Mouse (Mus musculus) layer of hippocampus, adult 11-12 months (tissue): ENCODE results near the gene Olfr1121.
"Not testable (repeated sequence)": the region's sequence is repeated elsewhere in the genome, so short reads cannot be mapped to it uniquely, and the experiment has no call there.

Experiments used
- DNase-seq: peaks from one replicate; pipeline ENCODE4 v3.0.0; 2022; ENCODE audit warnings: low spot score

Olfr1121 gene

DNA sequence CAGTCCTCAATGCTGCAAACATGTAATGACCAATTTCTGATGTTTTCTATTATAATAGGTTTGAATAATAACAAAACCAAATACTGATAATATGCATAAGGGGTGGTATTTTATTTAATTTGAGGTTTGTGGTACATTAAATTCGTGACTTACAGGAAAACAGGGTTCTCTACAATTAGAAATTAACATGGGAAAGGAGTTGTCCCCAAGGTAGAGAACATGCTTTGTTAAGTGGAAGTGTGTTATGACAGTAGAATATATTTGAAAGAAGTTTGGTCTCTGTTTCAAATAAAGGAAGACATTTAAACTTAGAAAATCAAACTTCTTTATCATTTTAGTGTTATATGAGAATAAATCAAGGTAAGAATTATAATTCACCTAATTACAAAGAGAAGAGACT is at the start of gene Olfr1121:
Gene Olfr1121 (plus strand): TSS at position 301 of the 400 bp plus-strand sequence.
- DNase-seq = no peak

- no peak for DNase-seq
Observed at GRCm38 (mm10) chr2:87354515-87354914, 15.2 kb upstream of the Olfr1121 start, which contains the start of gene Olfr1120. Gene Olfr1120, plus strand, starts transcription at chr2:87354815.

DNA sequence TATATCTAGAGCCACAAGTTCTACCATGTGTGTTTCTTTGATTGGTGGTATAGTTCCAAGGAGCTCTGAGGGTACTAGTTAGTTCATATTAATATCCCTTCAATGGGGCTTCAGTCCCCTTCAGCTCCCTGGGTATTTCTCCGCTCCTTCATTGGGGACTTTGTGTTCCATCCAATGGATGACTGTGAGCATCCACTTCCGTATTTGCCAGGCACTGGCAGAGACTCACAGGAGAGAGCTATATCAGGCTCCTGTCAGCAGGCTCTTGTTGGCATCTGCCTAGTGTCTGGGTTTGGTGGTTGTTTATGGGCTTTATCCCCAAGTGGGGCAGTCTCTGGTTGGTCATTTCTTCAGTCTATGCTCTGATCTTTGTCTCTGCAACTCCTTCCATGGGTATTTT is 9.6 kb upstream of the Olfr1121 start:
- not testable (repeated sequence) for DNase-seq

DNA sequence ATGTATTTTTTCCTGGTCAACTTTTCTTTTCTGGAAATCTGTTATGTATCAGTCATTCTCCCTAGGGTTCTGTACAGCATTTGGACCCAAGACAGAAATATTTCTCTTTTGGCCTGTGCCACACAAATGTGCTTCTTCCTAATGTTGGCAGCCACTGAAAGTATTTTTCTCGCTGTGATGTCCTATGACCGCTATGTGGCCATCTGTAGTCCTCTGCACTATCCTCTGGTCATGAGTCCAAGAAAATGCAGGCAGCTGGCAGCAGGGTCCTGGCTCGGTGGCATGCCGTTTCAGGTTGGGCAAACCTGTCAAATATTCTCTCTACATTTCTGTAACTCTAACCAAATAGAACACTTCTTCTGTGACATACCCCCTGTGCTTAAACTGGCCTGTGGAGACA is 2.0 kb downstream of the Olfr1121 start:
- DNase-seq = no peak

DNA sequence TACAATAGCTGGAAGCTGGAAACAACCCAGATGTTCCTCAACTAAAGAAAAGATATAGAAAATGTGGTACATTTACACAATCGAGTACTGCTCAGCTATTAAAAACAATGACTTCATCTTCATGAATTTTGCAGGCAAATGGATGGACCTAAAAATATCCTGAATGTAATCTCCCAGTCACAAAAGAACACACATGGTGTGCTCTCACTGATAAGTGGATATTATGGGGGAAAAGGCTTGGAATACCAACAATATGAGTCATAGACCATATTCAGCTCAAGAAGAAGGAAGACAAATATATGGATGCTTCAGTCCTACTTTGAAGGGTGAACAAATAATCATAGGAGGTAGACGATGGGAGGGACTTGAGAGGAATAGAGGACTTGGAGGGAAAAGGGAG is 14.2 kb downstream of the Olfr1121 start:
- DNase-seq = no peak

GRCm38 (mm10) chr2:87385549-87385948 is 15.9 kb downstream of the Olfr1121 start, which contains the start of gene Olfr1122:
Gene Olfr1122, plus strand, starts transcription at chr2:87385849.
- DNase-seq = no peak

DNA sequence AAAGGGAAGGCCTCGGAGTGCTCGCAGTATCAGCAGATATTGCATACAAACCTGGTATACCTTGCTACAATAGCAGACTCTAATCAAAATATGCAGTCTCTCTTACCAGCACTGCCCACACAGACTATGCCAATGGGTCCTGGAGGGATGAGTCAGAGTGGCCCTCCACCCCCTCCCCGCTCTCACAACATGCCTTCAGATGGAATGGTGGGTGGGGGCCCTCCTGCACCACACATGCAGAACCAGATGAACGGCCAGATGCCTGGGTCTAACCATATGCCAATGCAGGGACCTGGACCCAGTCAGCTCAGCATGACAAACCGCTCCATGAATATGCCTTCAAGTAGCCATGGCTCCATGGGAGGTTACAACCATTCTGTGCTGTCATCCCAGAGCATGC is 23.9 kb downstream of the Olfr1121 start:
- not testable (repeated sequence) for DNase-seq

- not testable (repeated sequence) for DNase-seq
Observed at GRCm38 (mm10) chr2:87394686-87395085, 25.0 kb downstream of the Olfr1121 start.

DNA sequence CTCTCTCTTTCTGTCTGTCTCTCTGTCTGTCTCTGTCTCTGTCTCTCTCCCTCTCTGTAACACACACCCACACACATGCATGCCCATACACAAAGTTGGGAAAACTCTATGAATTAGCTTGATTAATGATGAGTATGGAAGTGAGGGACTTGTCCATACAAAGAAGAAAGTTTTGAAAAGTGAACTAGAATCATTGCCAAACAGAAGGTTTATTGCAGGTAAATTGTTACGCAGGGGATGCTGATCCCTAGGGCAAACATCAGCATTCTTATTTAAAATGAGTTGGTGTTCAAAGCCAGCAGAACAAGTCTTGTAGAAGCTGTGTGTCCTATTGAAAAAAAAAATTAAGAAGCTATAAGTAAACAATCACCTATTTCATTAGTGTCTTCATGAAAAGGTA is 46.6 kb downstream of the Olfr1121 start, which contains the start of gene Olfr1123:
Gene Olfr1123 (plus strand): TSS at position 301 of the 400 bp plus-strand sequence.
- DNase-seq = no peak
